Mouse (Mus musculus): Measurements from ENCODE around the gene Tcirg1. TPM values are rescaled to one million over a fixed set of nuclear protein-coding genes. Genes with fewer than 3 reads are reported as not detected.
A peak's percentile ranks its signal among the peaks of the same experiment; 100 is the strongest.

The Tcirg1 gene
- polyA plus RNA-seq, 1 experiment from 2014 or later: 10.7 TPM

DNA sequence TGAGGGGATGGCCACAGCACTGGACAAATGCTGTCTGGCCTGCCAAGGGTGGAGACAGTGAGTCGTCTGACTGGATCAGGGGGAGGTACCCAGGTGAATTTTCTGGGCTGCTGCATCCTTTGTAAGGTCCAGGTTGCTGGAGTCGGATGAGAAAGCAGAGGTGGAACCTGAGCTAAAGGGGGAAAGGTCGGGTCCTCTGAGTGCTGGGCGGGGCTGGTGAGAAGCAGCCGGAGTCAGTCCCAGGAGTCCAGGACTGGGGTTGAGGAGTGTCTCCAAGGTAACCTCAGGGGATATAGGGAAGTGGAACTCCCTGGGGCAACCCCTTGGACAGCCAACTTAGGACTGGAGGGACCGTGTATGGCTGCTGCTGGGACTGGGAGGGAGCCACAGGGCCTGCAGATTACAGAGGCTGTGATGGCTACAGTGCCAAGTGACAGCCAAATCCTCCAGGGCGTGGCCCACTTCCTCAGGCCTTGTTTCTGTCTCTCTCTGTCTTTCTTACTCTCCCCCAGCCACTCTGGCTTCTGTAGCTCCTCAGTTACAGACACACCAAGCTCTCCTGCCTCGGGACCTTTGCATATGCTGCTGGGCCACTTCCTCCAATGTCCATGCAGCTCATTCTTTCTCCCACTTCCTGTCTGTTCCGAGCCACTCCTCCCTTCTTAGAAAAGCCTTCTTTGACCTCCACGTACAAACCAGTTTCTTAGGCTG is 15.9 kb upstream of the Tcirg1 start:
- ATAC-seq (ENCODE audit: low FRiP score): no peak
- Histone ChIP-seq H3K27ac (ENCODE audit: low read depth, low read length) (no peak overlapping the region), H3K36me3 (ENCODE audit: control insufficient read depth, insufficient read depth, low read length) (no peaks in the 10 kb centered on the region), H3K9ac (ENCODE audit: low read depth, low read length) (no peak overlapping the region), H3K9me3 (ENCODE audit: control insufficient read depth, low read length) (no peaks in the 10 kb centered on the region), H3K27me3 (ENCODE audit: control insufficient read depth, insufficient read depth, low read length) (no peaks in the 10 kb centered on the region), H3K4me2 (replicated peaks; ENCODE audit: low read depth, low read length) (no peak overlapping the region), H3K4me1 (replicated peaks; ENCODE audit: control insufficient read depth, insufficient read depth, low read length) (0 out of 2 replicates have a peak, but pooled peaks cover 3% of the 10 kb centered on the region), H3K4me3 (ENCODE audit: low read depth, low read length) (no peak overlapping the region)
- 60% methylated on average over 10 of the region's 10 CpGs for WGBS
- DNase-seq (ENCODE audit: low spot score): no peak

DNA sequence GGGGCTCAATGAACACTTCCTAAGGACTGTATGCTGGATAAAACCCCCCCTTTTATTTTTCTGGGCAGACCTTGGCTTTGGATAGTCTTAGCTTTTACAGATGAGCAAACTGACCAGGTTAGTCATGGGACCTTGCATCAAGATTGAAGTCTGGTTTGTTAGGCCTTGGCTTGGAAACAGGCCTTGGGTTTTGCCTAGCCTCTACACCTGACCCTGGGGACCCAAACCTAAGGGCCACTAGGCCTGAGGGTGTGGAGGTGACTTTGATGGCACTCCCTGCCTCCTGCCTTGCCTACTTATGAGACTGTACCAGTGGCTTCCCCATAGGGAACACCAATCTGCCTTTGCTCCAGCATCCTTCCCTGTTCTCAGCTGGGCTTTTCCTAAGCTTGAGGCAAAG is 13.0 kb upstream of the Tcirg1 start:
- no peaks in the 10 kb centered on the region for H3K27me3 ChIP-seq (ENCODE audit: control insufficient read depth, insufficient read depth, low read length)
- H3K4me2 ChIP-seq (replicated peaks; ENCODE audit: low read depth, low read length): no peak overlapping the region
- H3K9ac ChIP-seq (ENCODE audit: low read depth, low read length): no peak overlapping the region
- ATAC-seq (ENCODE audit: low FRiP score) (no peak), DNase-seq (ENCODE audit: low spot score) (no peak)
- no peak overlapping the region for H3K4me3 ChIP-seq (ENCODE audit: low read depth, low read length)
- H3K27ac ChIP-seq (ENCODE audit: low read depth, low read length): no peak overlapping the region
- no peaks in the 10 kb centered on the region for H3K36me3 ChIP-seq (ENCODE audit: control insufficient read depth, insufficient read depth, low read length)
- 0 out of 2 replicates have a peak, but pooled peaks cover 3% of the 10 kb centered on the region for H3K4me1 ChIP-seq (replicated peaks; ENCODE audit: control insufficient read depth, insufficient read depth, low read length)
- no peaks in the 10 kb centered on the region for H3K9me3 ChIP-seq (ENCODE audit: control insufficient read depth, low read length)

DNA sequence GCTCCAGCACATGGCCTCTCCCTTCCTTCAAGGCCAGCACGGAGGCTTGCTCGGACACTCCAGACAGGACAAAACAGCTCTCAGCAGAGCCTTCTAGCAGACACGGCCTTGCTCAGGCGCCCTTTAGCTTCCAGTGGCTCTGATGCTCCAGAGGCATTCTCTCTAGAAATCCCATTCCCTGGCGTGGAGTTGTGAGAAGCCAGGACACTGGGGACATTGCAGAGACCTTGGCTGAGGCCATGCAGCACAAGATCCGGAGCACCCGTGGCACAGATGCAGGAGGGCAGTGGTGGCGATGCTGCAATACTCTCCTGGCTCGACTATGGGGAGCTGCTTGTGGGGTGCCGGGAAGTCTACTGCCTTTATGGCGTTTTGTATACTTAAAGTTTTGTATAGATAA is 9.8 kb upstream of the Tcirg1 start:
- ATAC-seq (ENCODE audit: low FRiP score): no peak
- no peak overlapping the region for H3K27ac ChIP-seq (ENCODE audit: low read depth, low read length)
- no peaks in the 10 kb centered on the region for H3K9me3 ChIP-seq (ENCODE audit: control insufficient read depth, low read length)
- H3K4me2 ChIP-seq (replicated peaks; ENCODE audit: low read depth, low read length): no peak overlapping the region
- no peak overlapping the region for H3K4me3 ChIP-seq (ENCODE audit: low read depth, low read length)
- H3K27me3 ChIP-seq (ENCODE audit: control insufficient read depth, insufficient read depth, low read length): no peaks in the 10 kb centered on the region
- H3K9ac ChIP-seq (ENCODE audit: low read depth, low read length): no peak overlapping the region
- H3K36me3 ChIP-seq (ENCODE audit: control insufficient read depth, insufficient read depth, low read length): no peaks in the 10 kb centered on the region
- H3K4me1 ChIP-seq (replicated peaks; ENCODE audit: control insufficient read depth, insufficient read depth, low read length): peaks cover 6% of the 10 kb centered on the region; the same call in 1 of the 2 replicates
- WGBS: 78% methylated on average over 11 of the region's 11 CpGs
- DNase-seq (ENCODE audit: low spot score): no peak

DNA sequence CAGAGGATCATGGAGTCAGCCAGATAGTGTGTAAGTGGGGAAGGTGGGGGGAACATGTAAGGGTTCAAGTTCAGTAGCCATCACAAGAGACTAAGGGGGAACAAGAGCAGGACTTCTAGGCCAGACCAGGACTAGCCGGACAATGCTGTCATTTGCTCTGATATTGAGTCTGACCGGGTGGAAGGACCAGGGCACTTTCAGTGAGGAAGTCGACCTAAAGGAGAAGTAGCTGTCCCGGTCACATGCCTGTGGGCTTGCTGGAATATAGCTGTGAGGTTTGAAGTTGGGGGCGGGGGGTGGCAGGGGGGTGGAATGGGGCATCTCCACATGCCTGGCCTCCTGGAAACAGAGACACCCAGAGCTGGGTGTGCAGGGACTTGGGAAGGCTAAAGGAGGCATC is 7.6 kb upstream of the Tcirg1 start:
- Histone ChIP-seq H3K27me3 (ENCODE audit: control insufficient read depth, insufficient read depth, low read length) (no peaks in the 10 kb centered on the region), H3K4me1 (replicated peaks; ENCODE audit: control insufficient read depth, insufficient read depth, low read length) (peaks cover 10% of the 10 kb centered on the region; the same call in 1 of the 2 replicates), H3K9ac (ENCODE audit: low read depth, low read length) (no peak overlapping the region), H3K36me3 (ENCODE audit: control insufficient read depth, insufficient read depth, low read length) (no peaks in the 10 kb centered on the region), H3K4me3 (ENCODE audit: low read depth, low read length) (no peak overlapping the region), H3K9me3 (ENCODE audit: control insufficient read depth, low read length) (no peaks in the 10 kb centered on the region), H3K27ac (ENCODE audit: low read depth, low read length) (no peak overlapping the region), H3K4me2 (replicated peaks; ENCODE audit: low read depth, low read length) (no peak overlapping the region)
- DNase-seq (ENCODE audit: low spot score) (no peak), ATAC-seq (ENCODE audit: low FRiP score) (no peak)
- WGBS: 86% methylated on average over 5 of the region's 5 CpGs

DNA sequence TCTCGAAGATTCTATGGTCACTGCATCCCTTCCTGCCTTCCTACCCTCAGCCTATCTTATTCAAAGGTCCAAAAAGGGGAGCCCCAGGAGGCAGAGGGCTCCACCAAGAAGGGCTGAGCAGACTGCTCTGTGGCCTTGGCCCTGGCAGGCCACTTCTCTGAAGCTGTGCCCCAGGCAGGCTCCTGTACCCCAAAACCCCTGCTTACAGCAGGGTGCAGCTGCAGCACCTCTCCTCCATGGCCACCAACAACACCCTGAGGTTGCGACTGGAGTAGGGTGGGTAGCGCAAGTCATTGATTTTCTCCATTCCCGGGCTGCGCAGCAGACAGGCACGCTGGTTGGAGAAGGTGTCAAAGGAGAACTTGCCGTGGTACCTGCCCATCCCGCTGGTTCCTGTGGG is 6.8 kb upstream of the Tcirg1 start:
- Histone ChIP-seq H3K4me2 (replicated peaks; ENCODE audit: low read depth, low read length) (peak overlapping the region; percentile 60), H3K9ac (ENCODE audit: low read depth, low read length) (no peak overlapping the region; the same call in 1 of the 2 replicates), H3K9me3 (ENCODE audit: control insufficient read depth, low read length) (no peaks in the 10 kb centered on the region), H3K27me3 (ENCODE audit: control insufficient read depth, insufficient read depth, low read length) (no peaks in the 10 kb centered on the region), H3K36me3 (ENCODE audit: control insufficient read depth, insufficient read depth, low read length) (no peaks in the 10 kb centered on the region), H3K4me3 (ENCODE audit: low read depth, low read length) (peak overlapping the region; percentile 54; the same call in 1 of the 2 replicates), H3K4me1 (replicated peaks; ENCODE audit: control insufficient read depth, insufficient read depth, low read length) (peaks cover 10% of the 10 kb centered on the region; the same call in 1 of the 2 replicates), H3K27ac (ENCODE audit: low read depth, low read length) (no peak overlapping the region)
- WGBS: 89% methylated on average over 8 of the region's 8 CpGs
- DNase-seq (ENCODE audit: low spot score): no peak
- no peak for ATAC-seq (ENCODE audit: low FRiP score)

DNA sequence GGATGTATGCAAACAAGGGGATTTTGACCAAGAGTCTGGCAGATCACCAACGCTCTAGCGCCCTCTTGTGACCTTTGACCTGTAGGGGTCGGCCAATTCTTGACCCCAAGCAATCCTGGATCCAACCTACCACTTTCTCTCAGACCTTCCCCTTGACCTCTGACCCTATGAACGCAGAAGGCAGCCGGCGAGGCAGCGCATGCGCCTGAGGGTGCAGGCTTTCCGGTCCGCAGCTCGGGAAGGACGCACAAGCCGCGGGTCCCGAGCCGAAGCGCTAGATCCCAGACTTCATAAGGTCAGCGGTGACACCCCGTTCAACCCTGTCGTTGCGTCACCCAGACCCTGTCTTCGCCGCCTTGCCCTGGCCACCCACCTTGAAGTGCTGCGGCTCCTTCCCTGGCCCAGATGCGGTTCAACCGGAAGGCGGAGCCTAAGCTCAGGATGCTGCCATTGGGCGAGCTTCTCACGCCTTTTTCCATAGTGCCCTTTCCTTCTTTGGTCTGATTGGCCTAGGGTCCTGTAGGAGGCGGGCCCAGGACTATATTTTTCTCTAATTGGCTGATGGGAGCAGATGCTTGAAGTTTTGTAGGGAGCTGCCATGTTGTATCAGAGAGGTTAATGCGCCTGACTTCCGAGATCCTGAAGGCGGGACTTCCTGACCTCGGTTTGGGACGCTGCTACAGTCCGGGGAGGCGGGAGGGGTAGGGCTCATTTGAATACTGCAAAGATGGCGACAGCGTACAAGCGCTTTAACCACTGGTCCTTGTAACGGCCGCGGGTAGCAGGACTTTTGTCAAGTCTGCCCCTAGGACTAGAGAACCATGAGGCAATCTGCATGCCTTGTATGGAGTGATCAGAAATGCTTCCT is 5.6 kb upstream of the Tcirg1 start, which contains the start of gene Ndufs8:
TSS of gene Ndufs8 (minus strand) at position 438 of the 868 bp plus-strand sequence.
- under 1% methylated on average over 43 of the region's 43 CpGs for WGBS
- Histone ChIP-seq H3K4me1 (replicated peaks; ENCODE audit: control insufficient read depth, insufficient read depth, low read length) (peaks cover 10% of the 10 kb centered on the region; the same call in 1 of the 2 replicates), H3K4me2 (replicated peaks; ENCODE audit: low read depth, low read length) (peak within 1 kb of the TSS; percentile 60), H3K9me3 (ENCODE audit: control insufficient read depth, low read length) (no peaks in the 10 kb centered on the region), H3K9ac (ENCODE audit: low read depth, low read length) (peak within 1 kb of the TSS; percentile 67), H3K27ac (ENCODE audit: low read depth, low read length) (peak within 1 kb of the TSS; percentile 70), H3K27me3 (ENCODE audit: control insufficient read depth, insufficient read depth, low read length) (no peaks in the 10 kb centered on the region), H3K4me3 (ENCODE audit: low read depth, low read length) (peak within 1 kb of the TSS; percentile 58), H3K36me3 (ENCODE audit: control insufficient read depth, insufficient read depth, low read length) (no peaks in the 10 kb centered on the region)
- DNase-seq (ENCODE audit: low spot score): peak; percentile 94
- ATAC-seq (ENCODE audit: low FRiP score): peak; percentile 98

DNA sequence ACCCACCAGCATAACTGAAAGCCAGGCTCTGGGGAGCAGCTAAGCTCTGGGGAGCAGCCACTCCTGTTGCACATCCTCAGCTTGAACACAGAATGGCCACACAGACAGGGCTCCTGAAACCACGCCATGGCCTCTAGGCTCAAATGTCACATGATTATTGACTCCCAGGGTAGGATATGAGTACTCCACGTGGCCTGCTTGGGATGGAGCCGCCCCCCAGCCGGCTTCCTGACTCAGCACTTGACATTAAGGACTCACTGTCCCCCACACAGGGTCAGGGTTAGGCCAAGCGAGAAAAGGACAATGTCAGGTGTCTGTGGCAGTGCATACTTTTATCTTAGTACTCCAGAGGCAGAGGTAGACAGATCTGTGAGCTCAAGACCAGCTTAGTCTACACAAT is 3.3 kb upstream of the Tcirg1 start:
- 75% methylated on average over 5 of the region's 5 CpGs for WGBS
- no peak overlapping the region for H3K27ac ChIP-seq (ENCODE audit: low read depth, low read length)
- DNase-seq (ENCODE audit: low spot score) (no peak), ATAC-seq (ENCODE audit: low FRiP score) (no peak)
- H3K9me3 ChIP-seq (ENCODE audit: control insufficient read depth, low read length): no peaks in the 10 kb centered on the region
- no peak overlapping the region for H3K9ac ChIP-seq (ENCODE audit: low read depth, low read length)
- no peaks in the 10 kb centered on the region for H3K36me3 ChIP-seq (ENCODE audit: control insufficient read depth, insufficient read depth, low read length)
- 0 out of 2 replicates have a peak, but pooled peaks cover 2% of the 10 kb centered on the region for H3K27me3 ChIP-seq (ENCODE audit: control insufficient read depth, insufficient read depth, low read length)
- no peak overlapping the region for H3K4me3 ChIP-seq (ENCODE audit: low read depth, low read length)
- H3K4me2 ChIP-seq (replicated peaks; ENCODE audit: low read depth, low read length): no peak overlapping the region
- peaks cover 19% of the 10 kb centered on the region for H3K4me1 ChIP-seq (replicated peaks; ENCODE audit: control insufficient read depth, insufficient read depth, low read length)

DNA sequence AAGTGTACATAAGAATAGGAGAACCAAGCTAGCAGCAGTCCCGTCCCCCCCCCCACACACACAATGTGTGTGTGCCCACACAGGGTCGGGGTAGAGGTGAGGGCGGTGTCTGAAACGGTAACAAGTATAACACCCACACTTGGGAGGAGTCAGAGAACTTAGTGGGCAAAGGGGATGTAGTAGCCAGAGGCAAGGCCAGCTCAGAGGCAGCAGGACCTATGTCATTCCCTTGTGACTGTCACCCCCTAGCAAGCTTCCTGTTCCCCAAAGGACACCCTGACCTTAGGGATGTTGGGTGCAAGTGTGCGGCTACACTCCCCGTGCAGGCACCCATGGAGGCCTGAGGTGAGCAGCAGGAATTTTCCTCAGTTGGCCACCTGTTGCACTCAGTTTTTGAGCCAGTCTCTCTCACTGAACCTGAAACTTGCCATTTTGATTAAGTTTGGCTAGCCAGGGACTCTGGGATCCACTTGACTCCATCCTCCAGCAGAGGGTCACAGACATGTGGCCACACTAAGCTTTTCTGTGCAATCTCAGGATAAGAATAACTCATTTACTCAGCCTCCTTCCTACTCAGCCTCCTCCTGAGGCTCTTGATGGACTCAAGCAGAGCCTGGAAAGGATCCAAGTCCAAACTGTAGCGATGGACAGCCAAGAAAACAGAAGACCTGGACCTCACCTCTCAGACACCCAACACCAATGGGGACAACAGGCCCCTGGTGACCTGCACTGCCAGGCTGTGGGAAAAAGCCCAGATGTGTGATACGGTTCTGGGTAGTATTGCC is 1.1 kb upstream of the Tcirg1 start:
- no peak for DNase-seq (ENCODE audit: low spot score)
- Histone ChIP-seq H3K27ac (ENCODE audit: low read depth, low read length) (no peak overlapping the region), H3K4me1 (replicated peaks; ENCODE audit: control insufficient read depth, insufficient read depth, low read length) (peaks cover 16% of the 10 kb centered on the region), H3K9ac (ENCODE audit: low read depth, low read length) (no peak overlapping the region), H3K36me3 (ENCODE audit: control insufficient read depth, insufficient read depth, low read length) (no peaks in the 10 kb centered on the region), H3K4me3 (ENCODE audit: low read depth, low read length) (no peak overlapping the region), H3K27me3 (ENCODE audit: control insufficient read depth, insufficient read depth, low read length) (0 out of 2 replicates have a peak, but pooled peaks cover 2% of the 10 kb centered on the region), H3K9me3 (ENCODE audit: control insufficient read depth, low read length) (no peaks in the 10 kb centered on the region), H3K4me2 (replicated peaks; ENCODE audit: low read depth, low read length) (no peak overlapping the region; the same call in 1 of the 2 replicates)
- no peak for ATAC-seq (ENCODE audit: low FRiP score)
- 83% methylated on average over 7 of the region's 8 CpGs for WGBS

Measured in hindbrain, embryonic 11.5 days (tissue).